Mouse (Mus musculus) adrenal gland (tissue): ENCODE results near the gene Dner.

Experiments used
- intact Hi-C: fragments of 180-260 bp; cut with DNase I; formaldehyde crosslinking; loops from one replicate; pipeline ENCODE4 v1.15.1; 2025

The Dner gene

DNA sequence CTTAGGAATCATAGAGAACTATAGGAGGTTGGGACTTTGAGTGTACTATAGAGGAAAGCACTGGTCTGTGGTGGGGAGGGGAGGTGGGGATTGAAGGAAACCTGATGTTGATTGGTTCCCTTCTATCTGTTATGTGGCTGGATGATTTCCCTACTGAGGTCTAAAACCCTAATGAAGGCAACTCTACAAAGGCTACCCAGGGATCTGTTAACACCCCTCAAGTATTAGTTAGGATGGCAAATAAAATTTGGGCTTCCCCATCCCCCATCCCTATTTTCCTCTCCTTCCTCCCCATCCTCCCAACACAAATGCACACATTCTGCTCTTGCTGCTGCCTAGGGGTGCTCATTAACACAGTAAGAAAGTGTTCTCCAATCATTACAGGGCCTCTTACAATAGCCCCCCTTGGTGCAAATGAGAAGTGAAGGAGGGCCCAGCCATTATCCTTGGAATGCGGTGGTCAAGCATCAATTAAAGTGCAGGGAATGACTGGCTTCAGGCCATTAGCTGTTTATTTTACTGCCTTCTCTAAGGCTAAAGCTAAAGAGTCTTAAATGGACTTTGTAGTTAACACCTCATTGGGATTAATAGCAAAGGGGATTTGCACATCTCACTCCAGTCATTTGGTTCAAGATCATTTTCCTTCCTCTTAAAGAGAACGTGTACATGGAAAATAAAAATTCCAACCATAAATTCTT, 146.5 kb downstream of the Dner start:
- intact Hi-C loops, result no loop called here

DNA sequence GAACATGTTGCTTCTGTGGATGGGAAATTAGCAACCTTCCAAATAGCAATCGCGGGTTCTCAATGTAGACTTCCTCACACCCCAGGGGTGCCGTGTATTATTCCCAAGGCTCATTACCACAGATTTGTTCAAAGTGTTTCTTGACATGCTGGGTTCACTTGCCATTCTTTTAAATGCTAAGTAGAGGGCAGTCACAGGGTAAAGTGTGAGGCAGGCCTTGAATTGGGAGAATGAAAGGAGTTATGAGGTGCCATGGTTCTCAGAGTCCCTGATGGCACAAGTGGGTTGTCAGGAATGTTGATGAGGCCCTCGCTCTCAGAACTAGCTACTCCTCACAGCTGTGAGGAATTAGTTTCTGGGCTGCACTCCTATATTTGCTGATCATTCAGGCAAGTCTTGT, 160.0 kb downstream of the Dner start:
- intact Hi-C loops, result no loop called here

DNA sequence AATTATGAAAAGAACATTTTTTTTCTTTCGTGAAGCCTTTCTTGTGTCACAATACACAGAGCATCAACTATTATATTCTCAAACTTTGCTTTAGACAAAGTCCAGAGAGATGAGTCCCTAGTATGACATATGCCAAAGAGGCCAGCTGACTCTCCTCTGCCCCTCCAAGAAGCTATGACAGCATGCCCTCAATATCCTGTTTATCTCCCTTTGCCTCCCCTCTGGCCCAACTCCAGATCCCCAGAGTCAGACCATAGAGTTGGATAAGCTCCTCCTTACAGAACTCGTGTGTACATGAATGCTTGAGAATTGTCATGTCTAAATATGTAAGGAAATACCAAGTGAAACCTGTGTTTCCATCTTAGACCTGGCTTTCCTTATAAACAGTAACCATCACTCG, 170.5 kb downstream of the Dner start:
- intact Hi-C loops, result no loop called here

DNA sequence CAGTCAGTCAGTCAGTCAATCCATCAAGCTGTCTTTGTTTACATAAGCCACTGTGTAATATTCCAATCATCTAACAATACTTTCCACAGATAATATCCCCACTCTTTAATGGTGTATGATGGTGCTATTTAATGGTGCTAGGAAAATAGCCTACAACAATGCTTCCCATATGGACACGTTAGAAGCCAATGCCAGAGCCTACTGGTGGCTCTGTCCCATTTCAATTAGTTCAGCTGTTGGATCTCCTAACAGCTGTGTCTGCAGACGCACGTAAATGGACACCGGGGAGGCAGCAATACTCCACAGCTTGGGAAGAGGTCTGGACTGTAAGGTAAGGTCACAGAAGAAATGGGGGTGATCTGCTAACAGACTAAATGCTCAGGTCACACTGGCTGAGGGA, 171.6 kb downstream of the Dner start:
- intact Hi-C loops, result no loop called here

DNA sequence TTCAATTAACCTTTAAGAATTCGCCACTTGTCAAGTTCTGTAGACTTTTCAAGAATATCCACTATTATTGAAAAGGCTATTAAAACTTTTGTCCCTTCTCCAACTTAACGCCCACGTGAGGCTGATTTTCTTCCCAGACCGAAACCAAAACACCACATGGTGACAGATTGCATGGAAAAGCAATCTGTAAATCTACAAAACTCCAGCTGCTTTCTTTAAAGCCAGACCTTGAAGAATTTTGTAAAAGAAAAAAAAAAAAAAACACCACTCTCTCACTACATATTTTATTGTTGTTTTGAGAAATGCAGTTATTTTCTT, 173.1 kb downstream of the Dner start:
- intact Hi-C loops, result no loop called here

DNA sequence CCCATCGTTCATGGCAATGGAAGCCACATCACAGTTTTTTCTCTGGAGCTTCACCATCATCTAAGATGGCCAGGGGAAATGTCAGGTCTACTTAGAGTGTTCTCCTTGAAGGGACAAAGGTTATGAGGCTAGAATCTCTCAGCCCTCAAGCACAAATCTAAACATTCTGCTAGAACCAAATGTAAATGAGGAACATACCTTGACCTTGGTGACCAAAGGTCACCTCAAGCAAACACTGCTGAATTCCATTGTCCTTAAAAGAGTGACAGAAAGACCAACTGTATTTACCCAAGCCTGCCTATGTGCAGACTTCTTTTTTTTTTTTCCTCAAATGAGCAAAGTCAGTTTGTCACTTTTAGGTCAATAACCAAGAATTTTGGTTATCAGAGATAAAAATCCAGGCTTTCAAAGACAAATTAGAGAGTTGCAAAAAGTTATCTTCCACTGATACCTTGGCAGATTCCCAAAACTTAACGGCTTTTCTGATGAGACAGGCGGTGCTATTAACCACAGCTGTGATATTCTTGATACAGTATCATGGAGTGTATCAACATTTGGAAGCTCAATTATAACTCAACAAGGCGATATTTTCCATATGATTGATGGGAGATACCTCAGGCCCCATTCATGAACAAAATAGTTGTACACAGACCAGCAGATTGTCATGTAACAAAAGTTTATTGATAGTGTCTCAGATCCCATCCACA, 173.6 kb downstream of the Dner start:
- intact Hi-C loops, result no loop called here

DNA sequence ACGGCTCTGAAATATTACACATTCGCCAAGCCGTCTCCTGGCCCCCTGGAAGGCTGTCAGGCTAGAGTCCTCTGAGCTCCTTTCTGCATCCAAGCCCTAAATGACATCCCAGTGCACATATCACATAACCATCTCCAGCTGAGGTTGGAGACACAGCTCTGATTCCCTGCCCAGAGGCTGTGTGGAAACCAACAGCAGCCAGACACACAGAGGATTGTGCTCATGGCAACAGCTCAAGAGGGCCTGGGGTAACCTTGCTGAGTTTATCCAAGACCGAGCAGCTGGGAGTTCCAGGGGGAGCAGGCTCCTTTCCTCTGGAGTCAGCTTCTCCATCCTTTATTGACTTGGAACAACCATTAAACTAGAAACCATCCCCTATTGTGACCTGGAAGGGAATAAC, 177.7 kb downstream of the Dner start:
- intact Hi-C loops, result no loop called here

DNA sequence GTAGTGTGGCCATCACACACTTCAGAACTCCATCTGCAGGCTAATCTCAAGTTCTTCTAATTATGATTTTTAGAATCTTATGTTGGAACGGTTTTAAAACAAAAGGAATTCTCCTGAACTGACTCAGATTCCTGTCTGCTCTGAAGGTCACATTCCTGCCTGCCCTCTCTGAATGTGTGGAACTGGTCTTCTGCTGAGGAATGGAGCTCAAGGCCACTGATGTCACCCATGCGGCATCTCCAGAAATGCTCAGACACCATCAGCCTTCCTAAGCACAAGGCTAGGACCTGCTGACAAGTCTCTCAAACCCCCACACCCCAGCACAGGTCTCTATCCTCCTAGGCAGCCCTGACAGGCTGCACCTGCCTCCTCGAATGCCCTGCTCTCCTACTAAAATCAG, 182.8 kb downstream of the Dner start:
- intact Hi-C loops, result no loop called here

DNA sequence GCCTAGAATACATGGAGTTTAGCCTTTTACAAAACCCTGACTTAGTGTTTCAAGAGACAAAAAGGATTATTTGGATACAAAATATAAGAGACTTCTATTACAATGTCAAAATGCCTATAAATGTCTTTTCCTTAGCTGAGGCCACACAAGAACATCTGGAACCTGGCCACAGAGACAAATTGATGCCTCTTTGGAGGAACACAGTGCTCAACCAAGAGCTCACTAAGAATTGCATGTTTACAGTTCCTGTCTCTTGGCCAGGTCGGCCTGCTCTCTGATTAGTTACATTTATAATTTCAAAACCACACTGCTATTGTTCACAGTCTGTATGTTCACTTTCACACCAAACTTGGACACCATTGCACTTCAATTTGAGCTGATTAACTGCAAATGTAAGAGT, 187.5 kb downstream of the Dner start:
- intact Hi-C loops, result no loop called here

DNA sequence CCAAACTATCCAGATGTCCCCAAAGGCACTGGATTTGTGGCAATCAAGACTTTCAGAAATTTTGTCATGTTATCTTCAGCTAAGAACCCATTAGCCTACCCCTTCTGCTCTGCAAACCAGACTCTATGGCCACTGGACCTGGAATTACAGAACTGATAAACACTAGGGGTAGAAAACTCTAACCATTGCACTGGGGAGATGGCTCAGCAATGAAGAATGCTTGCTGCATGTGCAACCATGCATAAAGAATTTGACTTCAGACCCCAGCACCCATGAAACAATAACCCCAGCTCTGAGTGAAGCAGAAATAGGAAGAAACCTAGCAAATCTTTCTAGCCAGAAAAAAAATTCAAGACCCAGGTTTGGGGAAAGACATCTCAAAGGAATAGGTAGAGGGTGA, 188.5 kb downstream of the Dner start:
- intact Hi-C loops, result no loop called here

DNA sequence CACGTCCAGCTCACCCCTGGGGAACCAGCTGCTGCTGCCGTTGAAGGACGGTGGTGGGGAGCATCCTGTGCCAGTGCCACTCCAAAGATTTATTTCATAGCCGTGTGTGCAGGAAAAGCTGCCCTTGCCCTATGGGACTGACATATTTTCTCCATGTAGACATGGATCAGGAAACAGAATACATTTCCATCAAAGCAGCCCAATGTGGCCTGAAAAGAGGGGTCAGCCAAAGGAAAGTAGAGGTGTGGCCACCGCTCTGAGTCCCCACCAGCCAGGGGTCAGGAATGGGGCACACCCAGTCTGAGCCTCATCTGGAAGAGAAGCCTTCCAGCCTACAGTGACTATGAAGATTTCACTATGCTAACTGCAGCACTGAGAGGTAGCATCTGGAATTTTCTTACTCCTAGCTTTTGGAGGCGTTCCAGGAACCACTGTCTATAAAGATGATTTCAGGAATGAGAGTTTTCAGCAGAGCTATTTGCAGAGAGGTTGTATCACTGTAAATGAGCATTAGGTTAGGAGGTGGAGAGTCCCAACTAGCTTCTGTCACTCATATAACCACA, 189.0 kb downstream of the Dner start:
- intact Hi-C loops, result no loop called here

DNA sequence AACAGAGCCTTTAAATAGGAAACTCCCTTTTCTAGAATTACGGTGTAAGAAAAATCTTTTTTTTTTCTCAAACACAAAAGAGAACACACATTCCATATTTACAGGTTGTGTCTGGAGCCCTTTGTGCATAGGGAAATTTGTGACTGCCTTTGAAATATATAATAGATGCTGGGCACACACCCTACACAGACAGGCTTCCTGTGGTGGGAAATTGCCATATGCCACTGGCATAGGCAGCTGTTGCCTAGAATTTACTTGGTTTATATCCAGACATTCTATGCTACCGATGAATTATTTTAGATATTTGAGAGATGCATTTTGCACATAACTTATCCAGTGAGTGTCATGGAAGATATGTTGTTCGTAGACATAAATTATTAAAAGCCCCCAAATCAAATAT, 195.3 kb downstream of the Dner start:
- intact Hi-C loops, result no loop called here

DNA sequence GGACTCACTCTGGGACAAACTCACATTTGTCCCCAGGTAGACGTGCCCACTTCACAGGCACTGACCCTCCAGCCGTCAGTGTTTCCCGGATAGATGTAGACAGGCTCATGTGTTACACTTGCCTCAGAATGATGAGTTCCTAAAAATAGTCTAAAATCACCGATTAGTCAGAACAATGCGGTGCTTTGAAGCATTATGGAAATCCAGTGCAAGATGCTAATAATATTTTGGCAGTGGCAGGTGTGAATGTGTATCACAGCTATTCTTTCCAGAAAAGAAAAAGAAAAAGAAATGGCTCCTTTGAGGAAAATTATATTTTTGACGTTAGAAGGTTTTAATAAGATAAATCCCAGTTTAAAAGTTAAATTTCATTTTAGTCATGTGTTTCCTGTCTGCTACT, 204.3 kb downstream of the Dner start:
- intact Hi-C loops, result no loop called here

DNA sequence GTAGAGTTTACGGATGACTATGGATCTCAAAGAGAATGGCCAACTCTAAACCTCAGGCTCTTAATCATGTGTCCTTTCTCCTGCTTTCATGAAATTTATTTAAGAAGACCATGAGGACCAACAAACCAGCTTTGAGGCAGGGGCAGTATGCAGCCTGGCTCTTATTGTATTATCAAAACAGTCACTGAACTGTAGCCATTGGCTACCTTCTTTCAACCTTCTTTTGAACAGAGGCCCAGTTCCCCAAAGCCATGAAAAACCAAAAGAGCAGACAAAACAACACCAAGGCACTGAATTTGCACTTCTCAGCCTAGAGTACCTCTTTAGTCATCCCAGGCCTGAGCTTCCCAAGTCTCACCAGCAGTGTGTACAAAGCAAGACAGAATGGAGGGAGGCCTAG, 207.5 kb downstream of the Dner start:
- intact Hi-C loops, result no loop called here

DNA sequence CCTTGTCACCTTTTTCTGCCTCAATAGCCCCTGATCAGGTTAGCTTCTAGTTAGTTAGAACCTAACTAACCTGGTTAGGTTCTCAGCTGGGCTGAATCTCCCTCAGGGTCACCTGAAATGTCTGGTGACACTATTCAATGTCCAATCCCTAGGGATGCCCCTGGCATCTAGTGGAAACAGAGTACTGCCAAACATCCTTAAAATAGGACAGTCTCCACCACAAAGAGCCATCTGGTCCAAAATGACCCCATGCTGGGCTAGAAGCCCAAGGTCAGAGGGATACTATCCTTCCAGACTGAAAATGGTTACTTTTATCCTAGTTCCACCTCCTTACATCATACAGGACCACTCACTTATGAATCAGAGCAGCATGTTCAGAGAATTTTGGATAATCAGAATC, 211.0 kb downstream of the Dner start:
- intact Hi-C loops, result no loop called here

DNA sequence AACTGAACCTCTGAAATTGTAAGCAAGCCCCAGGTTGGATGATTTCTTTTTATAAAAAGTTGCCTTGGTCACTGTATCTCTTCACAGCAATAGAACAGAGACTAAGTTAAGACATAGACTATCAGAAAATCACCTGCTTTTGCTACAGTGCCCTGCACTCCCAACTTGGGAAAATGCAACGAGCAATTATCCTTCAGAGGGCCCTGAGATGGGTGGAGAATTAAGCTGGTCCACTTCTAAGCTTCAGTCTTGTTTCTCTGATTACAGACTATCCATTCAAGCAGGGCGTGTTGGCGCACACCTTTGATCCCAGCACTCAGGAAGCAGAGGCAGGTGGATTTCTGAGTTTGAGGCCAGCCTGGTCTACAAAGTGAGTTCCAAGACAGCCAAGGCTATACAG, 211.4 kb downstream of the Dner start:
- intact Hi-C loops, result no loop called here

DNA sequence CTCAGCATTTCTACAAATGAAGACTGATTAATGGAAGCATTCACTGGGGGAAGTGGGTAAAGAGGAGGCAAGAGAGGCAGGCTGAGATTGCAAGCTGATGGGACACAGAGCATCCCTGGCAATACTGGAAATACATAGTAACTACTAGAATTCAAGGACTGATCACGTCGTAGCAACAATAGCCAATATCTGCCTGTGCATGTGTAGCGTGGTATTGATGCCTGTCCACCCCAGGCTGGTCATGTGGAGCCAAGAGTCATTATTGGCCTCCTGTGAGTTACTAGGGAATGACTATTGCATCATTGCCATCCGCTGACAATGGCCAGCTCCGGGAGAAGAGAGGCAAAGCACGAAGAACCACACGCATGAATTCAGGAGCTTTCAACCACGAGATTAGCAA, 216.0 kb downstream of the Dner start:
- intact Hi-C loops, result no loop called here

DNA sequence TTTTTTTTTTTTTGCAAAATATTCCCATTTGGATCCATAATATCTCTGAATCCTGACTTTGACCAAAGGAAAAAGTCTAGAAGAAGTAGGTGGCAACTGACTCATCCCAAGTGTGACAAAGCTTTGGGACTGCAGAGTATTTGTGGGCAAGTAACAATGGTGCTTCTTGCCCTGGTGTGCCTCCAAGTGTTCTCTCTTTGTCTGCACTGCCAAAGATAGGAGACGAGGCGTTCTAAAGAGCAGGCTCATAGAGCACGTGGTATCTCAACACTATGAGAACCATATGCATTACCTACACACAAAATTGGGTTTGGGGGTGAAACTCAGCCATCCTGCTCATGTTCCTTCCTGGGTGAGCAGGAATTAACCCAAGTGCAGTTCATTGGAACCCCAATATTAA, 221.7 kb downstream of the Dner start:
- intact Hi-C loops, result no loop called here

DNA sequence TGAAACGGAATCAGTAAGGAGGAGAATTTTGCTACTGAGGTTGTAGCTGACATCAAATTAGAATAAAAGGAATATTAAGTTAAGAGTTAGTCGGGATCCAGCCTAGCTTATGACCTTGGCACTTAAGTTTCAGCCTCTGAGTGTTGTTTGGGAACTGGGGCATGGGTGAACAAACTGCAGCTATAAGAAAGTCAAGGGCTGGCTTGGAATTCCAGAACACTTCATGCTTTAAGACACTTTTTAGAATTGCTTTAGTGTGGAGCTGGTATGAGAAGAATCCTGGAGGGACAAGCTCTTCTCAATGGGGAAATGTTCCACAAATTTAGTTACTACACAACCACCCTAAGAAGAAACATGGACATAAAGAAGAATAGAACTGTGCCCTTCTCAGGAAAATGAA, 223.8 kb downstream of the Dner start:
- intact Hi-C loops, result no loop called here

DNA sequence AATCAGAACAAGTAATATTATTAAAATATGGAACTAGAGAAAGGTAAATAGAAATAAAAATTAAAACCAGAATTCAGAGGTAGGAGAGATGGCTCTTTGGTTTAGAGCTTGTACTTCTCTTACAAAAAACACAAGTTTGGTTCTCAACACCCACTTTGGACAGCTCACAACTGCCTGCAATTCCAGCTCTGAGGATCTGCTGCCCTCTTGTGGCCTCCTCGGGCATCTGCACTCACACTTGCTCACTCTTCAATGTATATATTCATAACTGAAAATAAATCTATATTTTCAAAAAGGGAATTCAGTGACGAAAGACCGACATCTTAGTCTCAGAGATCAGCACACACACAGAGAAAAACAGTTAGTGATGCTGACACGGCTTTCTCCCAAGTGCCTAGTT, 225.7 kb downstream of the Dner start:
- intact Hi-C loops, result no loop called here

DNA sequence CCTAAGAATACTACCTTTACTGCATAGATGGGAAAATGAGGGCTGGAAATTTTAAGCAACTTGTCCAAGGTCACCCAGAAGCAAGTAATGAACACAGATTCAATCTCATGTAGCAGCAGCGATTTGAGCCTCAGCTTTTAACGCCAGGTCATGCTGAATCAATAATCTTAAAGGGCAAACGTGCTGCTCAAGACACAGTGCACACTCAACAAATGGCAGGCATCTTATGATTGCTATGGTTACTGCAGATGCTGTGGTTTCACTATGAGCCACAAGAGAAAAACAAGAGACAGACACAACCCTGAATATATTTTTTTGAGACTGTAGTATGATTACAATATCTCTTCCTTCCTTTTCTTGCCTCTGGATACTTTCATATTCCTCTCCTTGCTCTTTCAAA, 228.4 kb downstream of the Dner start:
- intact Hi-C loops, result no loop called here

DNA sequence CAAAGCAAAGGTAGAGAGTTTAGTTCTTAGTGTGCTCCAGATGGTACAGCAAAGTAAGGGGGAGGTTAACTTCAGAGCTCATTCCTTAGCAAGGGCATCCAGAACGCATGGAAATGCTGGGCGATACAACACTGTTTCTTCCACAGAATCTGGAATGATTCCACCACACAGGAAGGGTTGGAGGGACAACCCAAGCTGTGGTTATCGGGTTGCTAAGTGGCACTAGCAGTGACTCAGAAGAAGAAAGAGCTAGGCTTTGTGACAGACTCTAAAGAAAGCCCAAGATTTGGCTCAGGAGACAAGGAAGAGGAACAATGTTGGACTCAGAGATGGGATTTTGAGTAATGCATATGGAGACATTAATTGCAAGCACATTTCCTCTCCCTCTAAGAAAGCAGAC, 231.3 kb downstream of the Dner start:
- intact Hi-C loops, result no loop called here

DNA sequence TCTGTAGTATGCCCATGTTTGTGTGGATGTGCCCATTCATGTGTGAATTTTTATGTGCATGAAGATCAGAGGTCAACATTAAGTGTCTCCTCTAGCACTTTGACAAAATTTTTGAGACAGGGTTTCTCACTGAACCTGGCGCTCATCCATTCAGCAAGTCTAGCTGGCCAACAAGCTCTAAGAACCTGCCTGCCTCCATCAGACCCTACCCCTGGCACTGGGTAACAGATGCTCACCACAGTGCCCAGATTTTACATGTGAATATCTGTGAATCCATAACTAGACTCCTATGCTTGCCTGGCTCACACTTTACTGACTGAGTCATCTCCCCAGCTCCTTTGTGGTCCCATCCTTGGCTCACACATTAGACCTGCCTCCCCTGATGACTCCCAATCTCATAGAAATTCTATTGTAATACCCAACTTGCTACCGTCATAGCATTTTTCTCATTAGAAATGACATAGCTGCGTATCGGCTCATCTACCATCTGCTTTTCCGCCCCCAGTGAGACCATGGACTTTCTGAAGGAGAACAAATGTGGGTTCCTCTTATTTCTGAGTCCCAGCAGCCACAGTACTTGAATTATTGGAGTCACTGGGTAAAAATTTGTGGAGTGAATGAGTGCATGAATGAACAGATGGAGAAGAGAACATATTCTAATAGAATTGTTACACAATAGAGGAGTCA, 231.9 kb downstream of the Dner start:
- intact Hi-C loops, result no loop called here
